In genomic region chr7:64357405-64357804, GRCm38 (mm10) we compare ENCODE assay signal across 8 mouse cellular contexts. TPM values are rescaled to one million over a fixed set of nuclear protein-coding genes. Genes with fewer than 3 reads are reported as not detected.
DNase-seq lines count a peak whose midpoint lies in the region; ATAC-seq and TF ChIP-seq lines count a peak whose summit lies in the region.

No protein-coding gene starts in this region.

- no peaks in the 10 kb centered on the region for H3K27me3 ChIP-seq in forebrain, postnatal 0 days (ENCODE audit: insufficient read depth, low read length)
- no peaks in the 10 kb centered on the region for H3K27me3 ChIP-seq in forebrain, embryonic 15.5 days
- no peaks in the 10 kb centered on the region for H3K27me3 ChIP-seq in heart, embryonic 12.5 days (replicated peaks)
- no peaks in the 10 kb centered on the region for H3K27me3 ChIP-seq in intestine, embryonic 16.5 days (replicated peaks; ENCODE audit: control insufficient read depth, insufficient read depth, low read length)

- ATAC-seq in forebrain, postnatal 0 days, result peak; percentile 67; the same call in 1 of the 2 replicates
- no peak for ATAC-seq in forebrain, embryonic 15.5 days (replicated peaks)
- ATAC-seq in heart, embryonic 12.5 days (ENCODE audit: insufficient number of reproducible peaks, low FRiP score), result 0 out of 2 replicates have a peak, but pooled peaks have one; percentile 42
- ATAC-seq in intestine, embryonic 16.5 days, result no peak

- H3K9ac ChIP-seq in forebrain, postnatal 0 days, result no peak overlapping the region
- no peak overlapping the region for H3K9ac ChIP-seq in forebrain, embryonic 15.5 days (replicated peaks)
- H3K9ac ChIP-seq in heart, embryonic 12.5 days, result no peak overlapping the region
- no peak overlapping the region for H3K9ac ChIP-seq in intestine, embryonic 16.5 days (ENCODE audit: low read depth, low read length)

- H3K4me3 ChIP-seq in forebrain, postnatal 0 days (ENCODE audit: low read depth, low read length), result no peak overlapping the region
- H3K4me3 ChIP-seq in forebrain, embryonic 15.5 days, result no peak overlapping the region
- no peak overlapping the region for H3K4me3 ChIP-seq in heart, embryonic 12.5 days
- no peak overlapping the region for H3K4me3 ChIP-seq in intestine, embryonic 16.5 days (ENCODE audit: low read length)

- no peaks in the 10 kb centered on the region for H3K9me3 ChIP-seq in forebrain, postnatal 0 days (ENCODE audit: low read length)
- no peaks in the 10 kb centered on the region for H3K9me3 ChIP-seq in forebrain, embryonic 15.5 days
- H3K9me3 ChIP-seq in heart, embryonic 12.5 days (replicated peaks), result no peaks in the 10 kb centered on the region
- H3K9me3 ChIP-seq in intestine, embryonic 16.5 days (ENCODE audit: control insufficient read depth, low read length), result no peaks in the 10 kb centered on the region

- WGBS in forebrain, postnatal 0 days, result 62% methylated on average over 9 of the region's 9 CpGs
- WGBS in forebrain, embryonic 15.5 days, result 74% methylated on average over 9 of the region's 9 CpGs
- WGBS in heart, embryonic 12.5 days, result 87% methylated on average over 9 of the region's 9 CpGs
- WGBS in intestine, embryonic 16.5 days, result 84% methylated on average over 9 of the region's 9 CpGs

- no peak overlapping the region for H3K4me2 ChIP-seq in forebrain, postnatal 0 days (ENCODE audit: low read depth)
- no peak overlapping the region for H3K4me2 ChIP-seq in forebrain, embryonic 15.5 days (replicated peaks)
- no peak overlapping the region for H3K4me2 ChIP-seq in heart, embryonic 12.5 days
- H3K4me2 ChIP-seq in intestine, embryonic 16.5 days (ENCODE audit: low read depth, low read length), result no peak overlapping the region

- peaks cover 35% of the 10 kb centered on the region for H3K36me3 ChIP-seq in forebrain, postnatal 0 days (ENCODE audit: insufficient read depth)
- peaks cover 44% of the 10 kb centered on the region for H3K36me3 ChIP-seq in forebrain, embryonic 15.5 days
- peaks cover 72% of the 10 kb centered on the region for H3K36me3 ChIP-seq in heart, embryonic 12.5 days
- peaks cover 15% of the 10 kb centered on the region; the same call in 1 of the 2 replicates for H3K36me3 ChIP-seq in intestine, embryonic 16.5 days (ENCODE audit: control insufficient read depth, insufficient read depth, low read length)

- H3K4me1 ChIP-seq in forebrain, postnatal 0 days (ENCODE audit: insufficient read depth), result no peaks in the 10 kb centered on the region
- peaks cover 4% of the 10 kb centered on the region; the same call in 1 of the 2 replicates for H3K4me1 ChIP-seq in forebrain, embryonic 15.5 days
- no peaks in the 10 kb centered on the region for H3K4me1 ChIP-seq in heart, embryonic 12.5 days (replicated peaks)
- 0 out of 2 replicates have a peak, but pooled peaks cover 8% of the 10 kb centered on the region for H3K4me1 ChIP-seq in intestine, embryonic 16.5 days (ENCODE audit: control insufficient read depth, insufficient read depth, low read length)

- peak; percentile 20 for DNase-seq in forebrain, postnatal 0 days
- DNase-seq in adrenal gland, adult 18-20 months (ENCODE audit: low spot score in 2 of 2), result peak; percentile 51 to 65
- DNase-seq in left cerebral cortex, adult 11 months (ENCODE audit: low spot score), result peak; percentile 67
- DNase-seq in right cerebral cortex, adult 2 months (ENCODE audit: low spot score in 2 of 2), result peak; percentile 37 to 54
- no peak for DNase-seq in thymus, postnatal 36 days

- no peak overlapping the region for H3K27ac ChIP-seq in forebrain, postnatal 0 days (ENCODE audit: low read depth, low read length)
- no peak overlapping the region for H3K27ac ChIP-seq in forebrain, embryonic 15.5 days (replicated peaks)
- H3K27ac ChIP-seq in heart, embryonic 12.5 days (ENCODE audit: poor library complexity, severe bottlenecking), result no peak overlapping the region
- H3K27ac ChIP-seq in intestine, embryonic 16.5 days (ENCODE audit: low read length), result no peak overlapping the region

- no peak for TF ChIP-seq CTCF in forebrain, postnatal 0 days (IDR thresholded peaks at IDR 0.05; ENCODE audit: low read depth)

RNA-seq across cellular contexts. Expression of gene Fan1, which starts 16.5 kb away (rescaled TPM):
- total RNA-seq in forebrain, postnatal 0 days (2014; rRNA removed), result 6.5 and 11.2 TPM in 2 replicates
- 1.6 and 4.0 TPM in 2 replicates for polyA plus RNA-seq in forebrain, postnatal 0 days (2015; fragmentation: Nextera tagmentation; extraction: Ambion mirVana)
- polyA plus RNA-seq in forebrain, embryonic 15.5 days (2015; fragmentation: Nextera tagmentation; extraction: Ambion mirVana), result 7.5 and 8.5 TPM in 2 replicates
- 1 to 10 TPM; 5.5 to 5.8 TPM for total RNA-seq in adrenal gland, adult 18-20 months (2021)
- 5.0 and 5.7 TPM in 2 replicates for polyA plus RNA-seq in heart, embryonic 12.5 days (2016; fragmentation: Nextera tagmentation; extraction: Ambion mirVana)
- polyA plus RNA-seq in intestine, embryonic 16.5 days (2015; fragmentation: Nextera tagmentation; extraction: Ambion mirVana), result 3.3 and 3.8 TPM in 2 replicates

RNA-seq across cellular contexts. Expression of gene Mphosph10, which starts 34.7 kb away (rescaled TPM):
- 17.3 and 18.9 TPM in 2 replicates for total RNA-seq in forebrain, postnatal 0 days (2014; rRNA removed)
- polyA plus RNA-seq in forebrain, postnatal 0 days (2015; fragmentation: Nextera tagmentation; extraction: Ambion mirVana), result 20.0 and 21.5 TPM in 2 replicates
- 27.7 and 30.2 TPM in 2 replicates for polyA plus RNA-seq in forebrain, embryonic 15.5 days (2015; fragmentation: Nextera tagmentation; extraction: Ambion mirVana)
- total RNA-seq in adrenal gland, adult 18-20 months (2021), result 10 to 100 TPM; 25.5 to 26.7 TPM
- 27.8 and 30.9 TPM in 2 replicates for polyA plus RNA-seq in heart, embryonic 12.5 days (2016; fragmentation: Nextera tagmentation; extraction: Ambion mirVana)
- polyA plus RNA-seq in intestine, embryonic 16.5 days (2015; fragmentation: Nextera tagmentation; extraction: Ambion mirVana), result 30.9 and 34.0 TPM in 2 replicates

RNA-seq across cellular contexts. Expression of gene Mcee, which starts 35.0 kb away (rescaled TPM):
- 12.4 and 13.7 TPM in 2 replicates for total RNA-seq in forebrain, postnatal 0 days (2014; rRNA removed)
- 38.4 and 41.6 TPM in 2 replicates for polyA plus RNA-seq in forebrain, postnatal 0 days (2015; fragmentation: Nextera tagmentation; extraction: Ambion mirVana)
- polyA plus RNA-seq in forebrain, embryonic 15.5 days (2015; fragmentation: Nextera tagmentation; extraction: Ambion mirVana), result 31.9 and 38.0 TPM in 2 replicates
- total RNA-seq in adrenal gland, adult 18-20 months (2021), result 10 to 100 TPM; 79.9 to 86.8 TPM
- 91.0 and 95.2 TPM in 2 replicates for polyA plus RNA-seq in heart, embryonic 12.5 days (2016; fragmentation: Nextera tagmentation; extraction: Ambion mirVana)
- polyA plus RNA-seq in intestine, embryonic 16.5 days (2015; fragmentation: Nextera tagmentation; extraction: Ambion mirVana), result 114 and 117 TPM in 2 replicates

Comparison
In these comparisons a context has a peak if more than half of its experiments do, and no peak if none do; other contexts are left out.
1. ATAC-seq: peak in forebrain, postnatal 0 days (single experiment) and heart, embryonic 12.5 days (single experiment); none in forebrain, embryonic 15.5 days (single experiment) and intestine, embryonic 16.5 days (single experiment).
2. DNase-seq: peak in forebrain, postnatal 0 days (single experiment), adrenal gland, adult 18-20 months (2 of 2), left cerebral cortex, adult 11 months (single experiment) and right cerebral cortex, adult 2 months (2 of 2); none in thymus, postnatal 36 days (0 of 2).